In genomic region chr2:20902981-20903645, GRCm38 (mm10) we compare ENCODE assay signal across 12 mouse cellular contexts.
A peak's percentile ranks its signal among the peaks of the same experiment; 100 is the strongest.
DNase-seq lines count a peak whose midpoint lies in the region; ATAC-seq and TF ChIP-seq lines count a peak whose summit lies in the region.
"Had no signal": no experiment of that assay in that cellular context is flagged by ENCODE, and none has a peak within 500 bp of the region (broad histone marks: within the 10 kb centered on the region; RNA-seq: fewer than 3 reads in every experiment).

No protein-coding gene starts in this region.

- peak; percentile 91 for ATAC-seq in Patski
- no peak for ATAC-seq in forebrain, embryonic 13.5 days
- ATAC-seq: liver, embryonic 12.5 days had no signal

- WGBS in forebrain, embryonic 13.5 days, result 91% methylated on average over 11 of the region's 11 CpGs

- CTCF ChIA-PET in Patski (lab: Charles Lee), result interaction anchor here (0.7 kb wide), 1 partner anchor 284 kb away, joined by 3 read pairs; no protein-coding TSS in a partner anchor

- no peak overlapping the region for H3K4me2 ChIP-seq in forebrain, embryonic 13.5 days
- H3K4me2 ChIP-seq: heart, embryonic 13.5 days; liver, embryonic 12.5 days; midbrain, embryonic 11.5 days had no signal

- no peaks in the 10 kb centered on the region for H3K27me3 ChIP-seq in Patski
- no peaks in the 10 kb centered on the region for H3K27me3 ChIP-seq in forebrain, embryonic 13.5 days
- H3K27me3 ChIP-seq: heart, embryonic 13.5 days; liver, embryonic 12.5 days had no signal

- no peak overlapping the region for H3K27ac ChIP-seq in forebrain, embryonic 13.5 days
- H3K27ac ChIP-seq: heart, embryonic 13.5 days; liver, embryonic 12.5 days had no signal

- no peak overlapping the region for H3K9ac ChIP-seq in forebrain, embryonic 13.5 days
- H3K9ac ChIP-seq: heart, embryonic 13.5 days; liver, embryonic 12.5 days had no signal

- no peak for TF ChIP-seq CTCF in Patski (IDR thresholded peaks at IDR 0.05)

- DNase-seq in gastrocnemius, postnatal 25 days, result peak; percentile 23
- no peak for DNase-seq in gastrocnemius, postnatal 36 days
- DNase-seq in 3134 (ENCODE audit: extremely low read depth, insufficient read length, low spot score), result peak; percentile 23
- no peak for DNase-seq in Patski (ENCODE audit: low read depth, low spot score)
- DNase-seq in cerebellum, adult 9-10 months, result peak; percentile 95
- no peak for DNase-seq in urinary bladder, postnatal 36 days (ENCODE audit: low spot score in 2 of 2)
- DNase-seq: kidney, adult 18-20 months; thymus, adult 2 months had no signal

- H3K4me3 ChIP-seq in forebrain, embryonic 13.5 days, result no peak overlapping the region
- H3K4me3 ChIP-seq: heart, embryonic 13.5 days; liver, embryonic 12.5 days had no signal

- H3K36me3 ChIP-seq in forebrain, embryonic 13.5 days (ENCODE audit: poor library complexity, severe bottlenecking), result peaks cover 3% of the 10 kb centered on the region; the same call in 1 of the 2 replicates

- no peaks in the 10 kb centered on the region for H3K9me3 ChIP-seq in forebrain, embryonic 13.5 days (replicated peaks)
- H3K9me3 ChIP-seq: heart, embryonic 13.5 days; liver, embryonic 12.5 days had no signal

- in situ Hi-C loops in Patski (cut with MboI; ENCODE audit: low pct_unique_long_range_greater_than_20kb), result no loop called here

- H3K4me1 ChIP-seq in forebrain, embryonic 13.5 days, result peaks cover 11% of the 10 kb centered on the region

- POLR2A ChIA-PET in Patski (lab: Charles Lee), result no interaction called here

- intact Hi-C loops in gastrocnemius, postnatal 36 days (cut with DNase I), result loop anchor here (5.0 kb wide), 1 partner anchor 64 kb away; the partner anchor contains the start of gene Arhgap21

Comparison
In these comparisons a context has a peak if more than half of its experiments do, and no peak if none do; other contexts are left out.
1. DNase-seq: peak in gastrocnemius, postnatal 25 days (single experiment), 3134 (single experiment) and cerebellum, adult 9-10 months (single experiment); none in gastrocnemius, postnatal 36 days (0 of 2), Patski (single experiment) and urinary bladder, postnatal 36 days (0 of 2).